Mouse (Mus musculus) ES-E14 (cell line): ENCODE results near the gene Csrp1. TPM values are rescaled to one million over a fixed set of nuclear protein-coding genes. Genes with fewer than 3 reads are reported as not detected.

Experiments
- DNase-seq: peaks from one replicate; pipeline ENCODE4 v3.0.0-alpha.2; 2013; ENCODE audit warnings: low read depth, low spot score
- H3K27ac ChIP-seq: 2 replicates; pipeline ENCODE4 v1.5.1; 2012; ENCODE audit warnings: low read depth, mild to moderate bottlenecking, low read length, moderate library complexity, mixed read lengths; ENCODE audit not compliant: poor library complexity, insufficient read depth, severe bottlenecking
- H3K36me3 ChIP-seq: 2 replicates; pipeline ENCODE4 v1.6.1; 2012; ENCODE audit warnings: mild to moderate bottlenecking, low read length, moderate library complexity, mixed read lengths; ENCODE audit not compliant: control insufficient read depth, poor library complexity, insufficient read depth, severe bottlenecking
- H3K4me1 ChIP-seq, 2 experiments: fragments of 150-350 bp in 1 of 2; sonication (generic) in 1 of 2; 2 replicates each; pipeline ENCODE4 v1.6.1; 2012; ENCODE audit warnings: low read length in 2 of 2, mild to moderate bottlenecking in 1 of 2, mixed read lengths in 1 of 2; ENCODE audit not compliant: control insufficient read depth in 2 of 2, insufficient read depth in 2 of 2, poor library complexity in 1 of 2
- H3K4me3 ChIP-seq, 2 experiments: fragments of 150-350 bp in 1 of 2; sonication (generic) in 1 of 2; 2 replicates each; pipeline ENCODE4 v1.5.1; 2012; ENCODE audit warnings: low read length in 2 of 2, low read depth in 1 of 2, mild to moderate bottlenecking in 1 of 2, mixed read lengths in 1 of 2; ENCODE audit not compliant: insufficient read depth in 1 of 2, poor library complexity in 1 of 2, severe bottlenecking in 1 of 2
- H3K9ac ChIP-seq: 2 replicates; pipeline ENCODE4 v1.6.1; 2012; ENCODE audit warnings: low read depth, mild to moderate bottlenecking, low read length, mixed read lengths; ENCODE audit not compliant: poor library complexity, insufficient read depth, severe bottlenecking
- H3K9me3 ChIP-seq: fragments of 150-350 bp; sonication (generic); 2 replicates; pipeline ENCODE4 v1.6.1; 2012; ENCODE audit warnings: low read depth, mild to moderate bottlenecking, low read length; ENCODE audit not compliant: control insufficient read depth, insufficient read depth
- CHD2 ChIP-seq: IDR thresholded peaks from 2 replicates; pipeline ENCODE4 v1.6.1; 2014; ENCODE audit warnings: mild to moderate bottlenecking, low read depth, low read length, inconsistent platforms
- HCFC1 ChIP-seq: IDR thresholded peaks from 2 replicates; pipeline ENCODE4 v1.6.1; 2012; ENCODE audit warnings: low read length, inconsistent platforms, borderline replicate concordance; ENCODE audit not compliant: insufficient read depth
- MAFK ChIP-seq: IDR thresholded peaks from 2 replicates; pipeline ENCODE4 v1.6.1; 2014; ENCODE audit warnings: mild to moderate bottlenecking, low read depth, low read length, inconsistent platforms; ENCODE audit not compliant: insufficient read depth
- ZC3H11A ChIP-seq: IDR thresholded peaks from 2 replicates; pipeline ENCODE4 v1.6.1; 2012; ENCODE audit warnings: low read depth, mild to moderate bottlenecking, inconsistent platforms, low read length, borderline replicate concordance
- ZNF384 ChIP-seq: IDR thresholded peaks from 2 replicates; pipeline ENCODE4 v1.6.1; 2012; ENCODE audit warnings: low read depth, low read length, inconsistent platforms
- in situ Hi-C, 2 experiments: fragments of 600-800 bp; cut with MboI; formaldehyde crosslinking; loops; one replicate each; pipeline ENCODE4 v1.15.1; 2025; ENCODE audit warnings: low sequenced_read_pairs in 2 of 2, inconsistent platforms in 1 of 2; ENCODE audit not compliant: unreplicated experiment in 2 of 2
- total RNA-seq: library from RNA; depleted of rRNA; stranded (reverse); fragments of 300-350 nt; gene quantifications from 2 replicates; pipeline ENCODE4 v1.2.3, GENCODE M21; 2012

Gene Csrp1
- total RNA-seq, 1 experiment = 131 TPM

- in situ Hi-C loops = no loop called here
- H3K4me1 ChIP-seq = peaks cover 3 to 6% of the 10 kb centered on the region in 2 experiments; a peak in 2 of 4 replicates
- no peaks in the 10 kb centered on the region for H3K36me3 ChIP-seq
- no peaks in the 10 kb centered on the region for H3K9me3 ChIP-seq
- no peak overlapping the region for H3K27ac ChIP-seq
- H3K9ac ChIP-seq = peak overlapping the region; percentile 75
- H3K4me3 ChIP-seq = peak overlapping the region; percentile 78 to 84
- TF ChIP-seq CHD2 = peak; percentile 39; the same call in 1 of the 2 replicates
- TF ChIP-seq MAFK = no peak
- DNase-seq = no peak
These were observed 31.9 kb upstream of the Csrp1 start for GRCm38 (mm10) chr1:135687771-135688492.

GRCm38 (mm10) chr1:135688686-135689085, 31.2 kb upstream of the Csrp1 start:
- DNase-seq = no peak
- peak overlapping the region; percentile 60; the same call in 1 of the 2 replicates for H3K9ac ChIP-seq
- in situ Hi-C loops = no loop called here

GRCm38 (mm10) chr1:135690784-135691416, 29.0 kb upstream of the Csrp1 start:
- TF ChIP-seq HCFC1 = no peak
- TF ChIP-seq ZNF384 = no peak
- no peak for TF ChIP-seq MAFK
- TF ChIP-seq ZC3H11A = no peak
- TF ChIP-seq CHD2 = no peak
- H3K9me3 ChIP-seq = no peaks in the 10 kb centered on the region
- no peak for DNase-seq
- in situ Hi-C loops = no loop called here
- no peak overlapping the region for H3K4me3 ChIP-seq
- H3K36me3 ChIP-seq = no peaks in the 10 kb centered on the region
- no peak overlapping the region for H3K9ac ChIP-seq
- H3K27ac ChIP-seq = no peak overlapping the region
- H3K4me1 ChIP-seq = peaks cover 3% of the 10 kb centered on the region in 2 experiments; a peak in 2 of 4 replicates

More at GRCm38 (mm10) chr1:135688686-135689085, 31.2 kb upstream of the Csrp1 start:
- H3K27ac ChIP-seq = no peak overlapping the region
- no peak for TF ChIP-seq ZC3H11A
- H3K4me3 ChIP-seq = peak overlapping the region; percentile 78 to 84
- H3K36me3 ChIP-seq = no peaks in the 10 kb centered on the region
- no peaks in the 10 kb centered on the region for H3K9me3 ChIP-seq
- H3K4me1 ChIP-seq = peaks cover 3 to 6% of the 10 kb centered on the region in 2 experiments; a peak in 2 of 4 replicates

- TF ChIP-seq CHD2 (no peak), HCFC1 (no peak), ZC3H11A (no peak), MAFK (no peak), ZNF384 (no peak)
- in situ Hi-C loops = no loop called here
- Histone ChIP-seq H3K4me3 (no peak overlapping the region), H3K27ac (no peak overlapping the region), H3K9me3 (no peaks in the 10 kb centered on the region), H3K36me3 (no peaks in the 10 kb centered on the region), H3K9ac (no peak overlapping the region), H3K4me1 (peaks cover 3% of the 10 kb centered on the region in 2 experiments; a peak in 2 of 4 replicates)
- DNase-seq = no peak
These were observed 28.4 kb upstream of the Csrp1 start for GRCm38 (mm10) chr1:135691417-135691815.

GRCm38 (mm10) chr1:135694181-135694580, 25.7 kb upstream of the Csrp1 start:
- no peak for DNase-seq
- H3K27ac ChIP-seq = no peak overlapping the region
- no peak overlapping the region for H3K4me3 ChIP-seq
- H3K9me3 ChIP-seq = no peaks in the 10 kb centered on the region
- peaks cover 2 to 3% of the 10 kb centered on the region in 2 experiments; a peak in 1 of 4 replicates for H3K4me1 ChIP-seq
- in situ Hi-C loops = no loop called here
- TF ChIP-seq MAFK (no peak), ZNF384 (no peak), HCFC1 (no peak), CHD2 (no peak), ZC3H11A (no peak)
- H3K9ac ChIP-seq = no peak overlapping the region
- no peaks in the 10 kb centered on the region for H3K36me3 ChIP-seq
